Mouse (Mus musculus) cerebellum, adult 2 months (tissue): ENCODE results near the gene Dlx3.

Experiments
- CTCF ChIP-seq: fragments of 200-500 bp; IDR thresholded peaks from 2 replicates; pipeline ENCODE4 v1.5.1; 2011; ENCODE audit warnings: low read depth, mild to moderate bottlenecking, control low read depth, low read length, moderate library complexity, borderline replicate concordance; ENCODE audit not compliant: insufficient read depth
- POLR2A ChIP-seq: fragments of 200-500 bp; IDR thresholded peaks from 2 replicates; pipeline ENCODE4 v1.6.1; 2011; ENCODE audit warnings: low read length, control low read depth, borderline replicate concordance; ENCODE audit not compliant: insufficient read depth

DNA sequence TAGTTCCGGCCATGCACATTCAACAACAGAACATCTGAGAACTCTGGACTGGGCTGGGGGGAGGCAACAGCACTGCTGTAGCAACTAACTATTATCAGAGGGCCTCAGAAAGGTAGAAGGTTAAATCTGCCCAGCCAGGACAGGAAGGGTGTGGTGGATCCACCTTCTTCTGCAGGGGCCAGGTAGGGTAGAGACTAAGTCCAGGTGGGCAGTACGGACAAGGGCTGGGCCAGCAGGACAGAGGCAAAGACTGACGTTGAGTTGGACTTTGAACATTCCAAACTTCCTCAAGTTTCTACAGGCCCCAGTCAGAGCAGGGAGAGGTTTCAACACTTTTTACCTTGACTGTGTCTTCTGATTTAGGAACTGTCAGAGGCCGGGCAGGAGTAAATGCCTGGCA is 45.2 kb upstream of the Dlx3 start:
- no peak for TF ChIP-seq POLR2A
- TF ChIP-seq CTCF, result no peak
